Mouse (Mus musculus): ENCODE data around the gene Ppm1h. TPM values are rescaled to one million over a fixed set of nuclear protein-coding genes. Genes with fewer than 3 reads are reported as not detected.

Gene Ppm1h
- polyA plus RNA-seq, 1 experiment from 2014 or later = 33.5 TPM

- no peaks in the 10 kb centered on the region for H3K27me3 ChIP-seq (ENCODE audit: insufficient read depth, low read length)
- H3K9me3 ChIP-seq (replicated peaks; ENCODE audit: low read length) = no peaks in the 10 kb centered on the region
- ATAC-seq (replicated peaks; ENCODE audit: low FRiP score, low read depth) = 0 out of 2 replicates have a peak, but pooled peaks have one; percentile 23
- no peak overlapping the region for H3K9ac ChIP-seq (ENCODE audit: low read depth, low read length)
- DNase-seq (ENCODE audit: low spot score) = no peak
- 44% methylated on average over 17 of the region's 17 CpGs for WGBS
- no peak overlapping the region for H3K4me3 ChIP-seq (replicated peaks; ENCODE audit: low read depth, low read length)
- H3K4me1 ChIP-seq (replicated peaks; ENCODE audit: insufficient read depth, low read length) = peaks cover 20% of the 10 kb centered on the region
- no peaks in the 10 kb centered on the region for H3K36me3 ChIP-seq (ENCODE audit: insufficient read depth, low read length)
- peak overlapping the region; percentile 19; the same call in 1 of the 2 replicates for H3K4me2 ChIP-seq (ENCODE audit: low read length)
- no peak for TF ChIP-seq CTCF (IDR thresholded peaks at IDR 0.05; ENCODE audit: low read depth)
- 0 out of 2 replicates have a peak overlapping the region, but pooled peaks have one; percentile 6 for H3K27ac ChIP-seq
Measured at GRCm38 (mm10) chr10:122752950-122753923, 74.7 kb downstream of the Ppm1h start.

GRCm38 (mm10) chr10:122753924-122754307, 75.4 kb downstream of the Ppm1h start:
- no peaks in the 10 kb centered on the region for H3K27me3 ChIP-seq (ENCODE audit: insufficient read depth, low read length)
- 35% methylated on average over 2 of the region's 2 CpGs for WGBS
- H3K9ac ChIP-seq (ENCODE audit: low read depth, low read length) = no peak overlapping the region
- no peak overlapping the region for H3K4me3 ChIP-seq (replicated peaks; ENCODE audit: low read depth, low read length)
- DNase-seq (ENCODE audit: low spot score) (no peak), ATAC-seq (replicated peaks; ENCODE audit: low FRiP score, low read depth) (no peak)
- no peak overlapping the region; the same call in 1 of the 2 replicates for H3K27ac ChIP-seq
- no peak for TF ChIP-seq CTCF (IDR thresholded peaks at IDR 0.05; ENCODE audit: low read depth)
- no peaks in the 10 kb centered on the region for H3K36me3 ChIP-seq (ENCODE audit: insufficient read depth, low read length)
- no peaks in the 10 kb centered on the region for H3K9me3 ChIP-seq (replicated peaks; ENCODE audit: low read length)
- H3K4me2 ChIP-seq (ENCODE audit: low read length) = peak overlapping the region; percentile 19; the same call in 1 of the 2 replicates
- H3K4me1 ChIP-seq (replicated peaks; ENCODE audit: insufficient read depth, low read length) = peaks cover 20% of the 10 kb centered on the region

- Histone ChIP-seq H3K9me3 (replicated peaks; ENCODE audit: low read length) (no peaks in the 10 kb centered on the region), H3K4me2 (ENCODE audit: low read length) (no peak overlapping the region), H3K27me3 (ENCODE audit: insufficient read depth, low read length) (no peaks in the 10 kb centered on the region), H3K27ac (no peak overlapping the region), H3K4me1 (replicated peaks; ENCODE audit: insufficient read depth, low read length) (peaks cover 20% of the 10 kb centered on the region), H3K36me3 (ENCODE audit: insufficient read depth, low read length) (no peaks in the 10 kb centered on the region), H3K9ac (ENCODE audit: low read depth, low read length) (no peak overlapping the region), H3K4me3 (replicated peaks; ENCODE audit: low read depth, low read length) (no peak overlapping the region)
- TF ChIP-seq CTCF (IDR thresholded peaks at IDR 0.05; ENCODE audit: low read depth) = no peak
- ATAC-seq (replicated peaks; ENCODE audit: low FRiP score, low read depth) = no peak
- DNase-seq (ENCODE audit: low spot score) = no peak
- 93% methylated on average over 1 of the region's 1 CpGs for WGBS
Measured at GRCm38 (mm10) chr10:122754967-122755366, 76.4 kb downstream of the Ppm1h start.

GRCm38 (mm10) chr10:122756879-122757530, 78.4 kb downstream of the Ppm1h start:
- no peak for DNase-seq (ENCODE audit: low spot score)
- H3K9ac ChIP-seq (ENCODE audit: low read depth, low read length) = no peak overlapping the region
- peaks cover 20% of the 10 kb centered on the region for H3K4me1 ChIP-seq (replicated peaks; ENCODE audit: insufficient read depth, low read length)
- no peaks in the 10 kb centered on the region for H3K36me3 ChIP-seq (ENCODE audit: insufficient read depth, low read length)
- peak overlapping the region; percentile 77 for H3K27ac ChIP-seq
- no peak for TF ChIP-seq CTCF (IDR thresholded peaks at IDR 0.05; ENCODE audit: low read depth)
- no peak overlapping the region for H3K4me3 ChIP-seq (replicated peaks; ENCODE audit: low read depth, low read length)
- no peak for ATAC-seq (replicated peaks; ENCODE audit: low FRiP score, low read depth)
- H3K27me3 ChIP-seq (ENCODE audit: insufficient read depth, low read length) = no peaks in the 10 kb centered on the region
- H3K9me3 ChIP-seq (replicated peaks; ENCODE audit: low read length) = no peaks in the 10 kb centered on the region
- peak overlapping the region; percentile 26; the same call in 1 of the 2 replicates for H3K4me2 ChIP-seq (ENCODE audit: low read length)
- 19% methylated on average over 7 of the region's 7 CpGs for WGBS

- H3K4me3 ChIP-seq (replicated peaks; ENCODE audit: low read depth, low read length) = no peak overlapping the region
- peaks cover 20% of the 10 kb centered on the region for H3K4me1 ChIP-seq (replicated peaks; ENCODE audit: insufficient read depth, low read length)
- H3K36me3 ChIP-seq (ENCODE audit: insufficient read depth, low read length) = no peaks in the 10 kb centered on the region
- no peaks in the 10 kb centered on the region for H3K27me3 ChIP-seq (ENCODE audit: insufficient read depth, low read length)
- no peak for DNase-seq (ENCODE audit: low spot score)
- peak overlapping the region; percentile 26; the same call in 1 of the 2 replicates for H3K4me2 ChIP-seq (ENCODE audit: low read length)
- H3K9ac ChIP-seq (ENCODE audit: low read depth, low read length) = no peak overlapping the region
- WGBS = 73% methylated on average over 12 of the region's 12 CpGs
- TF ChIP-seq CTCF (IDR thresholded peaks at IDR 0.05; ENCODE audit: low read depth) = no peak
- H3K9me3 ChIP-seq (replicated peaks; ENCODE audit: low read length) = no peaks in the 10 kb centered on the region
- ATAC-seq (replicated peaks; ENCODE audit: low FRiP score, low read depth) = no peak
- H3K27ac ChIP-seq = peak overlapping the region; percentile 77
Measured at GRCm38 (mm10) chr10:122757727-122758126, 79.2 kb downstream of the Ppm1h start.

GRCm38 (mm10) chr10:122758346-122758745, 79.8 kb downstream of the Ppm1h start:
- Histone ChIP-seq H3K27ac (peak overlapping the region; percentile 77; the same call in 1 of the 2 replicates), H3K9me3 (replicated peaks; ENCODE audit: low read length) (no peaks in the 10 kb centered on the region), H3K4me3 (replicated peaks; ENCODE audit: low read depth, low read length) (no peak overlapping the region), H3K4me2 (ENCODE audit: low read length) (no peak overlapping the region), H3K36me3 (ENCODE audit: insufficient read depth, low read length) (no peaks in the 10 kb centered on the region), H3K27me3 (ENCODE audit: insufficient read depth, low read length) (no peaks in the 10 kb centered on the region), H3K9ac (ENCODE audit: low read depth, low read length) (no peak overlapping the region), H3K4me1 (replicated peaks; ENCODE audit: insufficient read depth, low read length) (peaks cover 20% of the 10 kb centered on the region)
- ATAC-seq (replicated peaks; ENCODE audit: low FRiP score, low read depth) (no peak), DNase-seq (ENCODE audit: low spot score) (no peak)
- 63% methylated on average over 4 of the region's 4 CpGs for WGBS
- TF ChIP-seq CTCF (IDR thresholded peaks at IDR 0.05; ENCODE audit: low read depth) = no peak
